Mouse (Mus musculus): Measurements from ENCODE around the gene Polm. TPM values are rescaled to one million over a fixed set of nuclear protein-coding genes. Genes with fewer than 3 reads are reported as not detected.
A peak's percentile ranks its signal among the peaks of the same experiment; 100 is the strongest.

Polm gene
- 9.8 and 10.8 TPM in 2 replicates for polyA plus RNA-seq (2016; fragmentation: Nextera tagmentation; extraction: Ambion mirVana)

GRCm38 (mm10) chr11:5837251-5838246 lies at the start of gene Polm:
Polm (minus strand) TSS chr11:5838016.
- Histone ChIP-seq H3K27ac (replicated peaks) (peak within 1 kb of the TSS; percentile 88), H3K4me1 (peaks cover 15% of the 10 kb centered on the region), H3K36me3 (peaks cover 30% of the 10 kb centered on the region), H3K27me3 (ENCODE audit: low read depth, poor library complexity, severe bottlenecking) (no peaks in the 10 kb centered on the region), H3K9me3 (replicated peaks) (no peaks in the 10 kb centered on the region), H3K4me3 (peak within 1 kb of the TSS; percentile 89)
- WGBS = under 1% methylated on average over 63 of the region's 63 CpGs
- DNase-seq (ENCODE audit: low spot score) = peak; percentile 91

DNA sequence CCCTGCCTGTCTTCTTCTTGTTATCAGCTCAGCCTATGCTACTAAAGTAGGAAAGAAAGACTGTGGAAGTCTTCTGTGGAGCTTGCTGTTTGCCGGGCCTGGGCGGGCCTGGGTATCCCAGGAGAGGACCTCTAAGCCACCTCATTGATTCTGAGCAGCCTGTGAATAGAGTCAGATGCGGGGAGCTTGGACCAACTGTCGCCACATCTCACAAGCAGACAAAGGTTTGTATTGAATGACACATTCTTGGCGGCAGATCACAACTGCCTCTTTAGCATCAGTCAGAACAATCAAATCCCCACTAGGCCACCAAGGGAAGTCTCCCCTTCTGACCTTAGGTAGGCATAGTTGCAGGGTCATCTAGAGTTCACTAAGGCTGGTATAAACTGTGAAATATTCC lies 49.4 kb upstream of the Polm start:
- no peak overlapping the region for H3K4me3 ChIP-seq
- 24% methylated on average over 5 of the region's 5 CpGs for WGBS
- DNase-seq (ENCODE audit: low spot score) = peak; percentile 54

DNA sequence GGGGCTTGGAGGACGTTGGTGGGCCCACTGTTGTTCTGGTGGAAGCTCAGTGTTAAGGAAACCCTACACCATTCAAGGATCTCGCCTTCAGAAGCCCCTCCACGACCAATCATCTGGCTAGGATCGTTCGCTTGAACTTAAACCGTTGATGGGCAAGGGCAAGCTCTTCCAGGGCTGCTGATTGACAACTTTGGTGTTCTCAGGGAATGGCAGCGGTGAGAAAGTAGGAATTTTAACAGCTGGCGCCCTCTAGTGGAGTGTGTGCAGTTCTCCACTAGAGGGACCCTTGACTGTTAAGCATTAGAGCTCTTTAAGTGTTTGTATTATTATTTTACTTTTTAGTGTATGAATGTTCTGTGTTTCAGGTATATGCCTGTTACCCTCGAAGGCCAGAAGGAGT lies 48.4 kb upstream of the Polm start:
- no peaks in the 10 kb centered on the region for H3K36me3 ChIP-seq
- peaks cover 39% of the 10 kb centered on the region for H3K4me1 ChIP-seq
- peak overlapping the region; percentile 82 for H3K27ac ChIP-seq (replicated peaks)
- H3K27me3 ChIP-seq (ENCODE audit: low read depth, poor library complexity, severe bottlenecking) = no peaks in the 10 kb centered on the region
- DNase-seq (ENCODE audit: low spot score) = peak; percentile 69
- H3K4me3 ChIP-seq = no peak overlapping the region
- no peaks in the 10 kb centered on the region for H3K9me3 ChIP-seq (replicated peaks)
- 23% methylated on average over 9 of the region's 9 CpGs for WGBS

More for the DNA sequence above, 49.4 kb upstream of the Polm start:
- Histone ChIP-seq H3K27ac (replicated peaks) (peak overlapping the region; percentile 82), H3K36me3 (no peaks in the 10 kb centered on the region), H3K27me3 (ENCODE audit: low read depth, poor library complexity, severe bottlenecking) (no peaks in the 10 kb centered on the region), H3K9me3 (replicated peaks) (no peaks in the 10 kb centered on the region), H3K4me1 (peaks cover 50% of the 10 kb centered on the region)

GRCm38 (mm10) chr11:5882518-5882917 lies 44.7 kb upstream of the Polm start:
- 87% methylated on average over 8 of the region's 8 CpGs for WGBS

GRCm38 (mm10) chr11:5879905-5880304 lies 42.1 kb upstream of the Polm start:
- peaks cover 32% of the 10 kb centered on the region for H3K4me1 ChIP-seq
- no peak overlapping the region for H3K27ac ChIP-seq (replicated peaks)
- H3K4me3 ChIP-seq = no peak overlapping the region
- H3K27me3 ChIP-seq (ENCODE audit: low read depth, poor library complexity, severe bottlenecking) = no peaks in the 10 kb centered on the region
- peaks cover 19% of the 10 kb centered on the region for H3K36me3 ChIP-seq
- peak; percentile 74 for DNase-seq (ENCODE audit: low spot score)
- 47% methylated on average over 5 of the region's 5 CpGs for WGBS
- H3K9me3 ChIP-seq (replicated peaks) = no peaks in the 10 kb centered on the region

More at GRCm38 (mm10) chr11:5882518-5882917, 44.7 kb upstream of the Polm start:
- DNase-seq (ENCODE audit: low spot score) = no peak
- Histone ChIP-seq H3K36me3 (no peaks in the 10 kb centered on the region), H3K4me3 (no peak overlapping the region), H3K27ac (replicated peaks) (no peak overlapping the region), H3K9me3 (replicated peaks) (no peaks in the 10 kb centered on the region), H3K4me1 (peaks cover 33% of the 10 kb centered on the region), H3K27me3 (ENCODE audit: low read depth, poor library complexity, severe bottlenecking) (no peaks in the 10 kb centered on the region)

- no peak for DNase-seq (ENCODE audit: low spot score)
- H3K27ac ChIP-seq (replicated peaks) = peak overlapping the region; percentile 92
- WGBS = 63% methylated on average over 8 of the region's 8 CpGs
- H3K4me1 ChIP-seq = peaks cover 32% of the 10 kb centered on the region
- peaks cover 32% of the 10 kb centered on the region for H3K36me3 ChIP-seq
- no peaks in the 10 kb centered on the region for H3K27me3 ChIP-seq (ENCODE audit: low read depth, poor library complexity, severe bottlenecking)
- H3K4me3 ChIP-seq = peak overlapping the region; percentile 68
- no peaks in the 10 kb centered on the region for H3K9me3 ChIP-seq (replicated peaks)
These were observed 40.8 kb upstream of the Polm start for GRCm38 (mm10) chr11:5878661-5879060.

DNA sequence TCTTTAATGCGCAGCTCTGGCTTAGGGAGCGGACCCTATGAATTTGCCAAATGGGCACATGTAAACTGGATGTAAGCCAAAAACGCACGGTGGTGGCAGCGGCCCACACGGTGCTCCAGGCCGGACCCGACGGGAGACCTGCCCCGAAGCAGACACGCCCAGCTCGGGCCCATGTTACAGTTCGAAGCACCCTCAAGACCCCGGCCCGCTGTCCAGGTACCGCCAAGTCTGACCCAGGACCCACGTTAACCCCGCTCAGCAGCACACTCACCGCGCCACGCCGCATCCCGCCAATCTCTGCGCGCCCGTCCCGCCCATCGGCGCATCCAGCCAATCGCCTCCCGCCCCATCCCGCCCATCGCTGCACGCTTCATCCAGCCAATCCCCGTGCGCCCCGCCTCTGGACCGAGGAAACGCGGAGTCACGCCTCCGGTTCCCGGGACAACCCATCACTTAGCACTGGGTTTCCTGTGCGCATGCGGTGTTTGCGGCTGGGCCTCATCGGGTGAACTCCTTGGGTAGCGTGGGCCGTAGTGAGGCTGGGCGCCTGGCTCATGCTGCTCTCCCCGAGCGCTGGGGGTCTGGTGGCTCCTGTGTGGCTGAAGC lies 40.2 kb upstream of the Polm start, which contains the start of gene Pold2:
Pold2 (minus strand) TSS at position 372 of the 606 bp plus-strand sequence.
- peaks cover 32% of the 10 kb centered on the region for H3K4me1 ChIP-seq
- WGBS = under 1% methylated on average over 52 of the region's 52 CpGs
- no peaks in the 10 kb centered on the region for H3K27me3 ChIP-seq (ENCODE audit: low read depth, poor library complexity, severe bottlenecking)
- H3K4me3 ChIP-seq = peak within 1 kb of the TSS; percentile 68
- H3K27ac ChIP-seq (replicated peaks) = peak within 1 kb of the TSS; percentile 92
- DNase-seq (ENCODE audit: low spot score) = peak; percentile 99
- H3K9me3 ChIP-seq (replicated peaks) = no peaks in the 10 kb centered on the region
- peaks cover 38% of the 10 kb centered on the region for H3K36me3 ChIP-seq

DNA sequence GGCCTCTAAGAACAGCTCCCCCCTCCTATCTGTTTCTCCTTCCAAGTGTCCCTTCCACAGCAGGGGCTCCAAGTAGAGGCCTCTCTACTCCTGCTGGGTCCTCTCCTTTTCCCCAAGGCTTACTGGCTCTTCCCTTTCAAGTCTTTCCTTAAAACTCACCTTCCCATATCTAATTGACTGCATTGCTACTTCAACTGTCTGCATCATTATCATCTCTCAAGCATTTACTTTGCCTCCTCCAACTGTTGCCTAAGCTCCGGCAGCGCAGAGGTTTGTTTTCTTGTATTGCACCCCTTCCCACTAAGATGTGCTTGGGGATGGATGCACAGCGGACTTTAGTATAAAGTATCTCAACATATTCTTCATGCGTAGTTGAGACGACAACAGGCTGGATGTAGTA lies 39.6 kb upstream of the Polm start:
- H3K27ac ChIP-seq (replicated peaks) = peak overlapping the region; percentile 92
- peak overlapping the region; percentile 68 for H3K4me3 ChIP-seq
- no peak for DNase-seq (ENCODE audit: low spot score)
- H3K4me1 ChIP-seq = peaks cover 32% of the 10 kb centered on the region
- WGBS = 7% methylated on average over 5 of the region's 5 CpGs
- no peaks in the 10 kb centered on the region for H3K9me3 ChIP-seq (replicated peaks)
- no peaks in the 10 kb centered on the region for H3K27me3 ChIP-seq (ENCODE audit: low read depth, poor library complexity, severe bottlenecking)
- peaks cover 44% of the 10 kb centered on the region for H3K36me3 ChIP-seq

GRCm38 (mm10) chr11:5873192-5873591 lies 35.4 kb upstream of the Polm start:
- Histone ChIP-seq H3K4me1 (peaks cover 21% of the 10 kb centered on the region), H3K27ac (replicated peaks) (no peak overlapping the region), H3K4me3 (no peak overlapping the region), H3K27me3 (ENCODE audit: low read depth, poor library complexity, severe bottlenecking) (no peaks in the 10 kb centered on the region), H3K36me3 (peaks cover 82% of the 10 kb centered on the region), H3K9me3 (replicated peaks) (no peaks in the 10 kb centered on the region)
- 97% methylated on average over 9 of the region's 9 CpGs for WGBS
- DNase-seq (ENCODE audit: low spot score) = no peak

GRCm38 (mm10) chr11:5872707-5873106 lies 34.9 kb upstream of the Polm start:
- Histone ChIP-seq H3K4me3 (no peak overlapping the region), H3K9me3 (replicated peaks) (no peaks in the 10 kb centered on the region), H3K27me3 (ENCODE audit: low read depth, poor library complexity, severe bottlenecking) (no peaks in the 10 kb centered on the region), H3K27ac (replicated peaks) (no peak overlapping the region), H3K36me3 (peaks cover 82% of the 10 kb centered on the region), H3K4me1 (peaks cover 20% of the 10 kb centered on the region)
- DNase-seq (ENCODE audit: low spot score) = no peak
- WGBS = 93% methylated on average over 11 of the region's 11 CpGs

GRCm38 (mm10) chr11:5870069-5870468 lies 32.3 kb upstream of the Polm start:
- Histone ChIP-seq H3K9me3 (replicated peaks) (no peaks in the 10 kb centered on the region), H3K27me3 (ENCODE audit: low read depth, poor library complexity, severe bottlenecking) (no peaks in the 10 kb centered on the region), H3K4me3 (no peak overlapping the region), H3K36me3 (peaks cover 64% of the 10 kb centered on the region), H3K27ac (replicated peaks) (no peak overlapping the region), H3K4me1 (peaks cover 4% of the 10 kb centered on the region; the same call in 1 of the 2 replicates)
- no peak for DNase-seq (ENCODE audit: low spot score)
- 95% methylated on average over 16 of the region's 16 CpGs for WGBS

DNA sequence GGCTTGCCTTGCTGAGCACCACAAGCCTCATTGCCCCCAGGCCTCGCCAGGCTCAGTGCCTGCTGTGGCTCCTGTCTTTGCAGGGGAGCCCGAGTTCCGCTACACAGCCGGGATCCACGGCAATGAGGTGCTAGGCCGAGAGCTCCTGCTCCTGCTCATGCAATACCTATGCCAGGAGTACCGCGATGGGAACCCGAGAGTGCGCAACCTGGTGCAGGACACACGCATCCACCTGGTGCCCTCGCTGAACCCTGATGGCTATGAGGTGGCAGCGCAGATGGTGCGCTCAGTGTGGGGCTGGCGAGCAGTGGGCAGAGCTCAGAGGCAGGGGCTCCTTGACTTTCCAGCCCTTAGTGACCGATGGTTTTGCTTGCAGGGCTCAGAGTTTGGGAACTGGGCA lies 31.5 kb upstream of the Polm start:
- Histone ChIP-seq H3K4me1 (peaks cover 4% of the 10 kb centered on the region; the same call in 1 of the 2 replicates), H3K27ac (replicated peaks) (no peak overlapping the region), H3K9me3 (replicated peaks) (no peaks in the 10 kb centered on the region), H3K36me3 (peaks cover 57% of the 10 kb centered on the region), H3K4me3 (no peak overlapping the region), H3K27me3 (ENCODE audit: low read depth, poor library complexity, severe bottlenecking) (peaks cover 1% of the 10 kb centered on the region; the same call in 1 of the 2 replicates)
- 91% methylated on average over 16 of the region's 16 CpGs for WGBS
- no peak for DNase-seq (ENCODE audit: low spot score)
